Mouse (Mus musculus) cerebellum, postnatal 4 days (tissue): ENCODE measurements around the gene Cntd1.
A peak's percentile ranks its signal among the peaks of the same experiment; 100 is the strongest.

Experiments used
- DNase-seq, 2 experiments: peaks; one replicate each; pipeline ENCODE4 v3.0.0; 2022; ENCODE audit warnings: low spot score in 2 of 2, mixed read lengths in 1 of 2

Gene Cntd1

GRCm38 (mm10) chr11:101253613-101254389 is 25.0 kb upstream of the Cntd1 start, which contains the start of gene Vps25:
Gene Vps25 (plus strand): TSS chr11:101253707.
- DNase-seq, result peak; percentile 60 to 83

GRCm38 (mm10) chr11:101255826-101256775 is 22.7 kb upstream of the Cntd1 start:
- no peak for DNase-seq

GRCm38 (mm10) chr11:101259261-101259712 is 19.5 kb upstream of the Cntd1 start:
- DNase-seq, result no peak

GRCm38 (mm10) chr11:101259948-101260825 is 18.6 kb upstream of the Cntd1 start, which contains the start of gene Wnk4:
Gene Wnk4 (plus strand): TSS chr11:101260567.
- peak; percentile 28 to 34 for DNase-seq

- no peak for DNase-seq
Observed at GRCm38 (mm10) chr11:101260826-101261380, 17.9 kb upstream of the Cntd1 start.

GRCm38 (mm10) chr11:101262272-101262967 is 16.4 kb upstream of the Cntd1 start:
- DNase-seq, result no peak

GRCm38 (mm10) chr11:101263138-101263988 is 15.4 kb upstream of the Cntd1 start:
- no peak for DNase-seq

- DNase-seq, result no peak
Observed at GRCm38 (mm10) chr11:101263989-101264280, 14.9 kb upstream of the Cntd1 start.

GRCm38 (mm10) chr11:101264954-101265471 is 13.8 kb upstream of the Cntd1 start:
- no peak for DNase-seq

GRCm38 (mm10) chr11:101265906-101266305 is 12.9 kb upstream of the Cntd1 start:
- no peak for DNase-seq

GRCm38 (mm10) chr11:101269577-101270116 is 9.2 kb upstream of the Cntd1 start:
- no peak for DNase-seq

- no peak for DNase-seq
Observed at GRCm38 (mm10) chr11:101272446-101272845, 6.4 kb upstream of the Cntd1 start.

- DNase-seq, result no peak
Observed at GRCm38 (mm10) chr11:101275309-101275708, 3.5 kb upstream of the Cntd1 start.

GRCm38 (mm10) chr11:101276319-101277070 is 2.3 kb upstream of the Cntd1 start:
- DNase-seq, result no peak

GRCm38 (mm10) chr11:101277381-101278222 is 1.2 kb upstream of the Cntd1 start:
- no peak for DNase-seq

- no peak for DNase-seq
Observed at GRCm38 (mm10) chr11:101279193-101279569, 369 bp downstream of the Cntd1 start.

- no peak for DNase-seq
Observed at GRCm38 (mm10) chr11:101280837-101281236, 2.0 kb downstream of the Cntd1 start.
